Comparison of ENCODE assay signal across 28 mouse cellular contexts in the genomic region with DNA sequence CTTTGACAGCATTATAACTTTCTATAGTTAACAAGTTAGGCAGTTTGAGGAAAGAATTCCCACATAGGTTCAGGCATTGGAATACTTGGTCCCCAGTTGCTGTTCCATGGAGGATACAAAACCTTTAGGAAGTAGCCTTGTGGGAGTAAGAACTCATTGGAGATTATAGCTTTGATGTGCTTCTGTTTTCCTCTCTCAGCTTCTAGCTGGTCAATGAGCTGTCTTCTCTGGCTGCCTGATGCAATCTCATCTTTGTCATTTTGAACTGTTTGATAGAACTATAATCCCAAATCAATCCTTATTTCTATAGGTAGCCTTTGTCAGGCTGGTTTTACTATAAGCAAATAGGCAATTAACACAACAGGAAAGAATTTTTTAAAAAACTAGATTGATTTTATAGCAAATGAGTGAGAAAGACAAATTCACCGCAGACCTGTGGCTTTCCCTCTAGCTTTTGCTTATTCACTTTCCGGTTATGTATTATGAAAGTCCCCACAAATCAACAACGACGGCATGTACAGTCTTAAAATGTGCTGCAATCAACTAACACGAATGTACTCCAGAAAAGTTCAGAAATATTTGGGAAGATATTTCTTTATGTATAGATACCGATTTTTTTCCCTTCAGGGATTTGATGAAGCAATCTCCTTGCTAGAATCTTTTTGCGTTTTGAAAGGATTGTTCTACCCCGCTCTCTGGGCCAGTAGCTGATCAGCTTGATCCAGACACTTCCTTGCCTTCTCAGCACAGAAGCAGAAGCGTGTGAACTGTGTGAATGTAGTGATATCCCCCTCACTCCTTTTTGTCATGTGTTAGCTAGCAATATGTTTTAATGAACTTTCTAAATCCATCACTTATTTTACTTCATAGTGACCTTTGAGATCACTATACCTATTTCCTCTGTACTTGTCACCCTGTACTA.
A peak's percentile ranks its signal among the peaks of the same experiment; 100 is the strongest.
DNase-seq lines count a peak whose midpoint lies in the region; ATAC-seq lines count a peak whose summit lies in the region.
"Had no signal": no experiment of that assay in that cellular context is flagged by ENCODE, and none has a peak within 500 bp of the region (broad histone marks: within the 10 kb centered on the region; RNA-seq: fewer than 3 reads in every experiment).

No protein-coding gene starts in this region.

- H3K36me3 ChIP-seq in splenic B cell, adult 2 months (ENCODE audit: control insufficient read depth, insufficient read depth, low read length, poor library complexity, severe bottlenecking) = no peaks in the 10 kb centered on the region
- H3K36me3 ChIP-seq: embryonic facial prominence, embryonic 15.5 days; hindbrain, embryonic 15.5 days; intestine, embryonic 15.5 days; limb, embryonic 12.5 days; midbrain, embryonic 12.5 days had no signal

- intact Hi-C loops in heart, postnatal 14 days (cut with DNase I) = no loop called here

- no peaks in the 10 kb centered on the region for H3K27me3 ChIP-seq in splenic B cell, adult 2 months (ENCODE audit: control insufficient read depth, insufficient read depth, low read length, poor library complexity, severe bottlenecking)
- H3K27me3 ChIP-seq: embryonic facial prominence, embryonic 15.5 days; forebrain, embryonic 13.5 days; hindbrain, embryonic 15.5 days; intestine, embryonic 15.5 days; limb, embryonic 12.5 days; midbrain, embryonic 12.5 days; Patski had no signal

- peak; percentile 67 for ATAC-seq in activated CD4-positive, CD25-positive, alpha-beta regulatory T cell, adult 4 months
- ATAC-seq in megakaryocyte progenitor cell, adult 5-6 weeks (replicated peaks; ENCODE audit: poor library complexity) = peak; percentile 86
- ATAC-seq: forebrain, embryonic 13.5 days; intestine, embryonic 15.5 days; Patski had no signal

- peak; percentile 47 for DNase-seq in induced T-regulatory cell, adult 2 months (ENCODE audit: low read depth)
- DNase-seq in splenic B cell, adult 2 months (ENCODE audit: low read depth, low spot score) = peak; percentile 23
- DNase-seq in heart, postnatal 14 days = no peak
- DNase-seq in spleen, postnatal 36 days (ENCODE audit: low spot score in 2 of 2) = no peak
- DNase-seq in adrenal gland, postnatal 14 days = no peak
- DNase-seq: adrenal gland, postnatal 25 days; cerebellum, adult 11-12 months; cerebellum, adult 9-11 months; gastrocnemius, postnatal 14 days; heart, adult 18-20 months; heart, postnatal 4 days; kidney, adult 8-10 months; kidney, postnatal 14 days; layer of hippocampus, adult 9-11 months; lung, postnatal 4 days; retina, postnatal 1 day; right cerebral cortex, postnatal 14 days; thymus, adult 2 months; thymus, postnatal 36 days had no signal

Comparison
In these comparisons a context has a peak if more than half of its experiments do, and no peak if none do; other contexts are left out.
1. DNase-seq: peak in induced T-regulatory cell, adult 2 months (single experiment) and splenic B cell, adult 2 months (single experiment); none in heart, postnatal 14 days (0 of 2), spleen, postnatal 36 days (0 of 2) and adrenal gland, postnatal 14 days (single experiment).